Mouse (Mus musculus): Measurements from ENCODE around the gene Necab2. TPM values are rescaled to one million over a fixed set of nuclear protein-coding genes. Genes with fewer than 3 reads are reported as not detected.

Necab2 gene
- polyA plus RNA-seq, 1 experiment from 2014 or later, result not detected

GRCm38 (mm10) chr8:119422123-119422711 is 24.3 kb upstream of the Necab2 start:
- Histone ChIP-seq H3K79me2 (ENCODE audit: inconsistent target) (no peaks in the 10 kb centered on the region), H3K4me3 (ENCODE audit: inconsistent target) (no peak overlapping the region), H3K27ac (peak overlapping the region; percentile 100), H3K36me3 (ENCODE audit: inconsistent target) (no peaks in the 10 kb centered on the region)
- 26% methylated on average over 9 of the region's 9 CpGs for WGBS (ENCODE audit: missing documents)

DNA sequence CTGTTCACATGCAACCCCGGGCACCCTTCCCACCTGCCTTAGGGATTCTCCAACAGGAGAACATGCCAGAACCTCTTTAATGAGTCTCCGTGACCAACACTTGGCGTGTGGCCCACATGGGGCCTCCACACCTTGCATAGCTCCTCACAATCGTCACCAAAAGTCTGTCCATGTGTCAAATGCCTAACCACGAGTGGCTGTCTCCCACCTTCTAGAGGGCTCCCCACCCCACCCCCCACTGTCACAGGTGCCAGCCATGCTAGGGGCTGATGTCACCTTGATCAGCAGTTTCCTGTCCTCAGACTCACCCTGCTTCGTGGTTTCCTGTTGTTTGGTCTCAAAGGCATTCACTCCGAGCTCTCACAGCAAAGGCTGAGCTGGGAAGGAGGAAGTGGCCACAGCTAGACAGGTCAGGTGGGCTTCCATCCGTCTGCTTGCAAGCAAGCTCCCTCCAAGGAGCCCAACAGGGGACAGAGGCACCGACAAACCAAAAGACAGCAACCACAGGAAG is 22.8 kb upstream of the Necab2 start:
- no peak overlapping the region for H3K4me3 ChIP-seq (ENCODE audit: inconsistent target)
- whole genome bisulfite sequencing (ENCODE audit: missing documents), result 21% methylated on average over 9 of the region's 9 CpGs
- no peaks in the 10 kb centered on the region for H3K36me3 ChIP-seq (ENCODE audit: inconsistent target)
- peak overlapping the region; percentile 100 for H3K27ac ChIP-seq
- H3K79me2 ChIP-seq (ENCODE audit: inconsistent target), result no peaks in the 10 kb centered on the region

GRCm38 (mm10) chr8:119424199-119424733 is 22.3 kb upstream of the Necab2 start:
- H3K27ac ChIP-seq, result peak overlapping the region; percentile 100
- WGBS (ENCODE audit: missing documents), result 26% methylated on average over 10 of the region's 10 CpGs
- no peaks in the 10 kb centered on the region for H3K79me2 ChIP-seq (ENCODE audit: inconsistent target)
- H3K4me3 ChIP-seq (ENCODE audit: inconsistent target), result no peak overlapping the region
- no peaks in the 10 kb centered on the region for H3K36me3 ChIP-seq (ENCODE audit: inconsistent target)

DNA sequence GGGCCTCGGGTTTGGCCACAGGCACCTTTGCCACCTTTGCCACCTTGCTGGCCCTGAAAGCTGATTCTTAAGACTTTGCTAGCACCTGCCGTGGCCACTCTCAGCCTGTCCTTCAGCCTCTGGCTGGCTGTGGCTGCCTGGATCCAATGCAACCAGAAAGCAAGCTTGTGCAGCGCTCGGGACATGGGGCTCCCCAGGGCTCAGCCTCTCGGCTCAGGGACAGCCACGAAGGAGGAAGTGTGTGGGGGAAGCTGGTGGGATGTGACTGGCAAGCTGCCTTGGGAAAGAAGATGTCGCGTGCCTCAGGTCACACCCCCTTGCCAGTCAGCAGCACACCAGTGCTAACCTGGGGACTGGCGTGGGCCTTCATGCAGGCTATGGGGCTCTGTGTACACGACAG is 21.8 kb upstream of the Necab2 start:
- Histone ChIP-seq H3K36me3 (ENCODE audit: inconsistent target) (no peaks in the 10 kb centered on the region), H3K27ac (peak overlapping the region; percentile 100), H3K79me2 (ENCODE audit: inconsistent target) (no peaks in the 10 kb centered on the region), H3K4me3 (ENCODE audit: inconsistent target) (no peak overlapping the region)
- WGBS (ENCODE audit: missing documents), result 6% methylated on average over 10 of the region's 10 CpGs

DNA sequence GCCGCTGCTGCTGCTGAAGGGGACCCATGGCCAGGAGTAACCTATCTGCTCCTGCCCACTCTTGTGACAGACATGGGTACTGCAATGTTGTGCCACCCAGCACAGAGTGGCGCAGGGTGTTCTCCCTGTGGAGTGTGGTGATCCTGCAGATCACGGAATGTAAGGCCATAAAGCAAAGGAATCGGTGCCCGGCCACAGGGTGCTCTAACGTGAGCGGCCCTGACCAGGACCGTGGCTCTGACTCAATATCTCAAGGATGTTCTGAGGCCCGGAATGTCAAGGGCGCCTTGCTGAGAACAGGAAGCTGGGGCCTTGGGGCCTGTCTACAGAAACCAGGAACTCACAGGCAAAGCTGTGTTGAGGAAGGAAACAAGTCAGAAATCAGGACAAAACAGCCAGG is 21.0 kb upstream of the Necab2 start:
- no peaks in the 10 kb centered on the region for H3K36me3 ChIP-seq (ENCODE audit: inconsistent target)
- H3K79me2 ChIP-seq (ENCODE audit: inconsistent target), result no peaks in the 10 kb centered on the region
- peak overlapping the region; percentile 100 for H3K27ac ChIP-seq
- peak overlapping the region; percentile 54 for H3K4me3 ChIP-seq (ENCODE audit: inconsistent target)
- WGBS (ENCODE audit: missing documents), result 3% methylated on average over 10 of the region's 10 CpGs

DNA sequence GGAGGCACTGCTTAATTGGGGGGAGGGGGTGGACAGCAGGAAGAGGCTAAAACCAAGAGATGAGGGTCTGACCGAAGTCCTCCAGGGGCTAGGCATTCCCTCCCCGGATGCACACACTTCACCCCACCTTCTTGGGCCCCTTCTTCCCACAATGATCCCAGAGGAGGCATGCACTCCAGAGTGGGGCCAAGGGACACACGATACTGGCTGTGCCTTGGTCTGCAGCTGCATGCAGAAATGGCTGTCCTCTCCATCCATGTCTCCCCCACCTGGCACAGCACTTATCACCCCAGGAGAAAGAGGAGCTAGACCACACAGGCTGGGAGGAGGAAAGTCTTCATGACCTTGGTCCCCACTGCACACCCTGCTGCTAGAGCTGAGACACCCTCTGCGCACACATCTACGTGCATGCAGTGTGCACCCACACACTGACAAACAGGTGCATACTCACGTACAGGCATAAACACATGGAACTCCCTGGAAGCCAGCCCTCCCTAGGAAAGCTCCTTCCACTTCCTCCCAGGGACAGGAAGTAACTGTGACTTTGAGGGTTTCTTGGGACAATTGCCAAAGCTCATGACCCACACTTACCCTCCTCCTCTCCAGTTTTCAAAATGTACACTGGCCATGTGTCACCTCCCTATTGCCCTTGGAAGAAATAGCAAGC is 20.3 kb upstream of the Necab2 start:
- 23% methylated on average over 6 of the region's 6 CpGs for WGBS (ENCODE audit: missing documents)
- peak overlapping the region; percentile 100 for H3K27ac ChIP-seq
- H3K36me3 ChIP-seq (ENCODE audit: inconsistent target), result no peaks in the 10 kb centered on the region
- no peaks in the 10 kb centered on the region for H3K79me2 ChIP-seq (ENCODE audit: inconsistent target)
- H3K4me3 ChIP-seq (ENCODE audit: inconsistent target), result peak overlapping the region; percentile 54

GRCm38 (mm10) chr8:119427634-119428349 is 18.7 kb upstream of the Necab2 start:
- H3K79me2 ChIP-seq (ENCODE audit: inconsistent target), result no peaks in the 10 kb centered on the region
- H3K4me3 ChIP-seq (ENCODE audit: inconsistent target), result no peak overlapping the region
- 81% methylated on average over 12 of the region's 12 CpGs for WGBS (ENCODE audit: missing documents)
- no peaks in the 10 kb centered on the region for H3K36me3 ChIP-seq (ENCODE audit: inconsistent target)
- no peak overlapping the region for H3K27ac ChIP-seq

- H3K4me3 ChIP-seq (ENCODE audit: inconsistent target), result no peak overlapping the region
- H3K79me2 ChIP-seq (ENCODE audit: inconsistent target), result no peaks in the 10 kb centered on the region
- no peaks in the 10 kb centered on the region for H3K36me3 ChIP-seq (ENCODE audit: inconsistent target)
- H3K27ac ChIP-seq, result no peak overlapping the region
- 80% methylated on average over 7 of the region's 7 CpGs for WGBS (ENCODE audit: missing documents)
These were observed 18.2 kb upstream of the Necab2 start for GRCm38 (mm10) chr8:119428350-119428740.

DNA sequence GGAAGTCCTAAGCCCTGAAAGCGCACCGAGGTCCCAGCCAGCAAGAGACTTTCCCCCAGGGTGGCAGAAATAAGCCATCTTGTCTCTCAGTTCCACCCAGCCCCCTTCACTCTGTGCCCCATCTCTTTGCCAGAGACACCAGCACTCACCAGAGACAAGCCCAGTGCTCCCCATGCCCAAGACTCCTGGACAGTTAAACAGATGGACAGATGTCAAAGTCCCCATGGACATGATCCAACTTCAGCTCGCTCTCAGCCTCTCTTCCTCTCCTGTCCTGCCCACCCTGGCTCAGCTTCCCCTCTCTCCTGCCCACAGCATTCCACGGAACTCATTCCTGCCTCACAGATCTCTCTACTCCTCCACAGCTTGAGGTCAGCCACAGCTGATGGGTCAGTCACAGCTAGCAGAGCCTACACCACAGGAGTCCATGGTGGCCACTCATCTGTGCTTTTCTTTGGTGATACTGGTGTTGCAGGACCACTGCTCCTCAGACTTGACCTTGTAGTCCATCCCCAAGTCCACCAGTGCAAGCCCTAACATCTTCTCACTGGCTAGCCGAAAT is 17.7 kb upstream of the Necab2 start:
- H3K4me3 ChIP-seq (ENCODE audit: inconsistent target), result no peak overlapping the region
- H3K36me3 ChIP-seq (ENCODE audit: inconsistent target), result no peaks in the 10 kb centered on the region
- no peak overlapping the region for H3K27ac ChIP-seq
- H3K79me2 ChIP-seq (ENCODE audit: inconsistent target), result no peaks in the 10 kb centered on the region
- 84% methylated on average over 5 of the region's 5 CpGs for WGBS (ENCODE audit: missing documents)

GRCm38 (mm10) chr8:119429552-119429951 is 17.0 kb upstream of the Necab2 start:
- H3K79me2 ChIP-seq (ENCODE audit: inconsistent target), result no peaks in the 10 kb centered on the region
- H3K36me3 ChIP-seq (ENCODE audit: inconsistent target), result no peaks in the 10 kb centered on the region
- no peak overlapping the region for H3K4me3 ChIP-seq (ENCODE audit: inconsistent target)
- H3K27ac ChIP-seq, result no peak overlapping the region
- 90% methylated on average over 2 of the region's 3 CpGs for WGBS (ENCODE audit: missing documents)

GRCm38 (mm10) chr8:119430250-119430649 is 16.3 kb upstream of the Necab2 start:
- 94% methylated on average over 8 of the region's 8 CpGs for WGBS (ENCODE audit: missing documents)
- Histone ChIP-seq H3K36me3 (ENCODE audit: inconsistent target) (no peaks in the 10 kb centered on the region), H3K79me2 (ENCODE audit: inconsistent target) (no peaks in the 10 kb centered on the region), H3K4me3 (ENCODE audit: inconsistent target) (no peak overlapping the region), H3K27ac (no peak overlapping the region)

GRCm38 (mm10) chr8:119430690-119431089 is 15.8 kb upstream of the Necab2 start:
- H3K27ac ChIP-seq, result no peak overlapping the region
- H3K79me2 ChIP-seq (ENCODE audit: inconsistent target), result no peaks in the 10 kb centered on the region
- no peak overlapping the region for H3K4me3 ChIP-seq (ENCODE audit: inconsistent target)
- WGBS (ENCODE audit: missing documents), result 93% methylated on average over 7 of the region's 7 CpGs
- no peaks in the 10 kb centered on the region for H3K36me3 ChIP-seq (ENCODE audit: inconsistent target)

DNA sequence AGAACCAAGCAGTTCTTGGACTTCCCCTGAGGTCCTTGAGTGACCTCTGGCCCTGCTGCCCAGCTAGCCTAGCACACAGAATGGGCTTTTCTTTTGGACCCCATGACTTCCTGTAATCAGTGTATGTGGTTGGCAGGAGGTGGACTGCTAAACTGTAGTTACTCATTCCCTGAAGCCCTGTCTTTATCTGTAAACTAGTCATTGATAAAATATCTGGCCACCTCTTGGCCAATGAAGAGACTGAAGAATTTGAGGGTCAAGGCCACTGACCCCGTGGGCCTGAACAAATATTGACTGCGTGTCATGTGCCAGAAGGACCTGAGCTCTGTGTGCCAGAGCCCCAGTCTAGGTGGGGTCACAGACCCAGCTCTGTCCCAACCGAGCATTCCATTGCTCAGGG is 14.1 kb upstream of the Necab2 start:
- WGBS (ENCODE audit: missing documents), result 86% methylated on average over 3 of the region's 3 CpGs
- Histone ChIP-seq H3K79me2 (ENCODE audit: inconsistent target) (peaks cover 5% of the 10 kb centered on the region), H3K4me3 (ENCODE audit: inconsistent target) (no peak overlapping the region), H3K27ac (no peak overlapping the region), H3K36me3 (ENCODE audit: inconsistent target) (no peaks in the 10 kb centered on the region)

- WGBS (ENCODE audit: missing documents), result 97% methylated on average over 13 of the region's 13 CpGs
- no peak within 1 kb of the TSS for H3K27ac ChIP-seq
These were observed 12.8 kb upstream of the Necab2 start, which contains the start of gene Osgin1 for GRCm38 (mm10) chr8:119433582-119434174. Gene Osgin1, plus strand, starts transcription at chr8:119434124.

More at GRCm38 (mm10) chr8:119433582-119434174, 12.8 kb upstream of the Necab2 start, which contains the start of gene Osgin1:
- Histone ChIP-seq H3K4me3 (ENCODE audit: inconsistent target) (no peak within 1 kb of the TSS), H3K79me2 (ENCODE audit: inconsistent target) (peaks cover 18% of the 10 kb centered on the region), H3K36me3 (ENCODE audit: inconsistent target) (no peaks in the 10 kb centered on the region)
